Mouse (Mus musculus): ENCODE measurements around the gene Dnttip2. TPM values are rescaled to one million over a fixed set of nuclear protein-coding genes. Genes with fewer than 3 reads are reported as not detected.

Dnttip2 gene
- polyA plus RNA-seq (2012; rRNA removed; ENCODE audit: low replicate concordance), result 0.85 and 1.7 TPM in 2 replicates

GRCm38 (mm10) chr3:122274241-122275024, at the start of gene Dnttip2:
Gene Dnttip2 (plus strand): TSS chr3:122274388.

GRCm38 (mm10) chr3:122245215-122245877, 28.8 kb upstream of the Dnttip2 start, which contains the start of gene Gclm:
Gene Gclm (plus strand): TSS chr3:122245557.

GRCm38 (mm10) chr3:122293954-122294850, 20.0 kb downstream of the Dnttip2 start, which contains the start of gene Bcar3:
Gene Bcar3 (plus strand): TSS chr3:122294136.

Other genes starting within 250 kb of the Dnttip2 start
- 0.06 and 0.14 TPM in 2 replicates for gene Abca4, start 229.9 kb upstream of the Dnttip2 start, polyA plus RNA-seq (2012; rRNA removed; ENCODE audit: low replicate concordance)
- 375 and 858 TPM in 2 replicates for gene Gclm, start 28.8 kb upstream of the Dnttip2 start, polyA plus RNA-seq (2012; rRNA removed; ENCODE audit: low replicate concordance)
- 70.2 and 116 TPM in 2 replicates for gene Bcar3, start 19.7 kb downstream of the Dnttip2 start, polyA plus RNA-seq (2012; rRNA removed; ENCODE audit: low replicate concordance)

Data from duodenum, adult 2 months (tissue).